Mouse (Mus musculus): Measurements from ENCODE around the gene Lrrc36.

DNA sequence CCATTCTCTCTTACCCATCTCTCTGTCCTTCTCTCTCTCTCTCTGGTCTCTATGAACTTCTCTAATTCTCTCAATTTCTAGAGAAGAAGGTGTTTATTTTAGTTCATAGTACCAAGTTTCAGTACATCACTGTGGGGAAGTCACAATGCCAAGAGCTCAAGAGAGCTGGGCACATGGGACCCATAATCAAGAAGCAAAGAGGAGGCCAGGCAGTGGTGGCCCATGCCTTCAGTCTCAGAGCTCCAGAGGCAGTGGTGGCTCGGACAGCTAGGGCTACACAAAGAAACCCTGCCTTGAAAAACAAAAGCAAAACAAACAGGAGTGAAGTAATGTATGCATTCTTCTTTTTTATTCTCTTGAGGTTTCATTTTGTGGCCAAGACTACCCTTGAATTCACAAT, 8.9 kb upstream of the Lrrc36 start:
- TF ChIP-seq POLR2A (IDR thresholded peaks at IDR 0.05; ENCODE audit: control insufficient read depth, extremely low read depth, insufficient read depth, low read length, poor library complexity) (no peak), CTCF (IDR thresholded peaks at IDR 0.05; ENCODE audit: borderline replicate concordance, control insufficient read depth, extremely low read depth, insufficient read depth, low read length, poor library complexity) (no peak)
